Mouse (Mus musculus) cerebellum, adult 8-10 months (tissue): ENCODE measurements around the gene Nlgn1.

ENCODE experiments used
- DNase-seq: peaks from one replicate; pipeline ENCODE4 v3.0.0; 2022

Gene Nlgn1

GRCm38 (mm10) chr3:25775437-25775836 lies 556.8 kb downstream of the Nlgn1 start:
- no peak for DNase-seq

GRCm38 (mm10) chr3:25773908-25774307 lies 558.4 kb downstream of the Nlgn1 start:
- DNase-seq: no peak

GRCm38 (mm10) chr3:25773467-25773866 lies 558.8 kb downstream of the Nlgn1 start:
- DNase-seq: no peak

- no peak for DNase-seq
Observed at GRCm38 (mm10) chr3:25763689-25764088, 568.6 kb downstream of the Nlgn1 start.

GRCm38 (mm10) chr3:25757813-25758212 lies 574.4 kb downstream of the Nlgn1 start:
- no peak for DNase-seq

- DNase-seq: no peak
Observed at GRCm38 (mm10) chr3:25724111-25724510, 608.1 kb downstream of the Nlgn1 start.

GRCm38 (mm10) chr3:25721464-25721863 lies 610.8 kb downstream of the Nlgn1 start:
- no peak for DNase-seq

- DNase-seq: no peak
Observed at GRCm38 (mm10) chr3:25707380-25707779, 624.9 kb downstream of the Nlgn1 start.

- no peak for DNase-seq
Observed at GRCm38 (mm10) chr3:25697231-25697630, 635.0 kb downstream of the Nlgn1 start.

- DNase-seq: peak; percentile 49
Observed at GRCm38 (mm10) chr3:25688789-25689464, 643.3 kb downstream of the Nlgn1 start.

GRCm38 (mm10) chr3:25683696-25684095 lies 648.6 kb downstream of the Nlgn1 start:
- no peak for DNase-seq

- DNase-seq: no peak
Observed at GRCm38 (mm10) chr3:25679373-25679772, 652.9 kb downstream of the Nlgn1 start.

GRCm38 (mm10) chr3:25675888-25676287 lies 656.4 kb downstream of the Nlgn1 start:
- no peak for DNase-seq

GRCm38 (mm10) chr3:25675069-25675468 lies 657.2 kb downstream of the Nlgn1 start:
- DNase-seq: peak; percentile 38

- no peak for DNase-seq
Observed at GRCm38 (mm10) chr3:25673408-25673807, 658.9 kb downstream of the Nlgn1 start.

- DNase-seq: no peak
Observed at GRCm38 (mm10) chr3:25672779-25673178, 659.5 kb downstream of the Nlgn1 start.

GRCm38 (mm10) chr3:25663464-25663863 lies 668.8 kb downstream of the Nlgn1 start:
- DNase-seq: no peak

- DNase-seq: no peak
Observed at GRCm38 (mm10) chr3:25660285-25660684, 672.0 kb downstream of the Nlgn1 start.

- DNase-seq: no peak
Observed at GRCm38 (mm10) chr3:25658006-25658405, 674.3 kb downstream of the Nlgn1 start.

- DNase-seq: peak; percentile 76
Observed at GRCm38 (mm10) chr3:25657074-25657473, 675.2 kb downstream of the Nlgn1 start.

GRCm38 (mm10) chr3:25653010-25653409 lies 679.2 kb downstream of the Nlgn1 start:
- DNase-seq: peak; percentile 39

GRCm38 (mm10) chr3:25645895-25646691 lies 686.2 kb downstream of the Nlgn1 start:
- no peak for DNase-seq

- no peak for DNase-seq
Observed at GRCm38 (mm10) chr3:25629198-25629597, 703.1 kb downstream of the Nlgn1 start.

GRCm38 (mm10) chr3:25606597-25606996 lies 725.7 kb downstream of the Nlgn1 start:
- no peak for DNase-seq
